In the genomic region with DNA sequence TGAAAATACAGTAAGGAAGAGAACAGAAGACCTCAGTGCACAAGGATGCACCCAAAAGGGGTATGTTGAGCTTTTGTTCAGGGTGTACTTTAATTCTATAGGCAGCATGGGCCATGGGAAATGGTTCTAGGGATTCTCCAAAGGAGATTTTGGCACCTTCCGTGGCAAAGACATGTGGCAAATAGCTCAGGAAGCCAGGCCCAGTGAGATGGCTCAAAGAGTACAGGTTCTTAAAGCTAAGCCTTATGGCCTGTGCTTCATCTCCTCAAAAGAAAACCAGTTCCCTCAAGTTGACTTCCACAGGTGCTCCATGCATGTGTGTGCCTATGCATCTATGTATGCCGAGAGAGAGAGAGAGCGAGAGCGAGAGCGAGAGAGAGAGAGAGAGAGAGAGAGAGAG, we compare ENCODE assay signal across 32 mouse cellular contexts.
"Had no signal": no experiment of that assay in that cellular context is flagged by ENCODE, and none has a peak within 500 bp of the region (broad histone marks: within the 10 kb centered on the region; RNA-seq: fewer than 3 reads in every experiment).

No protein-coding gene starts in this region.

- H3K27me3 ChIP-seq: limb, embryonic 13.5 days; limb, embryonic 15.5 days; liver, embryonic 12.5 days; liver, embryonic 13.5 days; liver, embryonic 15.5 days; lung, embryonic 15.5 days; megakaryocyte, embryonic 14.5 days; midbrain, embryonic 12.5 days; midbrain, embryonic 13.5 days; midbrain, embryonic 15.5 days; neural tube, embryonic 12.5 days had no signal

- H3K27ac ChIP-seq: left cerebral cortex, adult 2 months; limb, embryonic 10.5 days; limb, embryonic 12.5 days; limb, embryonic 13.5 days; limb, embryonic 15.5 days; liver, embryonic 12.5 days; liver, embryonic 13.5 days; liver, embryonic 14.5 days; liver, embryonic 15.5 days; lung, embryonic 15.5 days; macrophage; midbrain, embryonic 10.5 days; midbrain, embryonic 12.5 days; midbrain, embryonic 13.5 days; midbrain, embryonic 15.5 days; neural tube, embryonic 12.5 days had no signal

- H3K4me2 ChIP-seq: limb, embryonic 12.5 days; limb, embryonic 13.5 days; limb, embryonic 15.5 days; liver, embryonic 11.5 days; liver, embryonic 12.5 days; liver, embryonic 13.5 days; liver, embryonic 15.5 days; lung, embryonic 14.5 days; lung, embryonic 15.5 days; midbrain, embryonic 12.5 days; midbrain, embryonic 13.5 days; midbrain, embryonic 15.5 days; neural tube, embryonic 12.5 days had no signal

- H3K9ac ChIP-seq: limb, embryonic 12.5 days; limb, embryonic 13.5 days; limb, embryonic 15.5 days; liver, embryonic 12.5 days; liver, embryonic 13.5 days; liver, embryonic 14.5 days; liver, embryonic 15.5 days; liver, postnatal 0 days; lung, embryonic 14.5 days; lung, embryonic 15.5 days; midbrain, embryonic 12.5 days; midbrain, embryonic 13.5 days; midbrain, embryonic 15.5 days; neural tube, embryonic 12.5 days had no signal

- DNase-seq: left cerebral cortex, postnatal 4 days; liver; liver, embryonic 13.5 days; liver, postnatal 0 days; lung, adult 18-20 months; lung, adult 2 months; lung, embryonic 14.5 days; lung, postnatal 10 days; lung, postnatal 14 days; lung, postnatal 36 days; lung, postnatal 4 days; midbrain, embryonic 14.5 days had no signal

- H3K36me3 ChIP-seq: limb, embryonic 10.5 days; limb, embryonic 12.5 days; limb, embryonic 13.5 days; limb, embryonic 15.5 days; liver, embryonic 12.5 days; liver, embryonic 13.5 days; liver, embryonic 15.5 days; lung, embryonic 15.5 days; midbrain, embryonic 10.5 days; midbrain, embryonic 12.5 days; midbrain, embryonic 13.5 days; midbrain, embryonic 15.5 days; neural tube, embryonic 12.5 days had no signal

- ATAC-seq: liver, embryonic 12.5 days; liver, postnatal 0 days; lung, postnatal 0 days; midbrain, embryonic 13.5 days; midbrain, embryonic 15.5 days; midbrain, embryonic 16.5 days had no signal

- H3K9me3 ChIP-seq: limb, embryonic 10.5 days; limb, embryonic 12.5 days; limb, embryonic 13.5 days; limb, embryonic 15.5 days; liver, embryonic 12.5 days; liver, embryonic 13.5 days; liver, embryonic 15.5 days; lung, embryonic 15.5 days; midbrain, embryonic 10.5 days; midbrain, embryonic 12.5 days; midbrain, embryonic 13.5 days; midbrain, embryonic 15.5 days; neural tube, embryonic 12.5 days had no signal

- H3K4me1 ChIP-seq: limb, embryonic 10.5 days; limb, embryonic 12.5 days; limb, embryonic 13.5 days; limb, embryonic 15.5 days; liver, embryonic 12.5 days; liver, embryonic 13.5 days; liver, embryonic 15.5 days; lung, embryonic 15.5 days; megakaryocyte, embryonic 14.5 days; midbrain, embryonic 12.5 days; midbrain, embryonic 15.5 days; neural tube, embryonic 12.5 days had no signal

- H3K4me3 ChIP-seq: left cerebral cortex, adult 2 months; limb, embryonic 10.5 days; limb, embryonic 12.5 days; limb, embryonic 13.5 days; limb, embryonic 15.5 days; liver, embryonic 12.5 days; liver, embryonic 13.5 days; liver, embryonic 15.5 days; lung, embryonic 15.5 days; megakaryocyte, embryonic 14.5 days; midbrain, embryonic 10.5 days; midbrain, embryonic 12.5 days; midbrain, embryonic 13.5 days; midbrain, embryonic 15.5 days; myocyte; neural tube, embryonic 12.5 days had no signal
